In the genomic region with DNA sequence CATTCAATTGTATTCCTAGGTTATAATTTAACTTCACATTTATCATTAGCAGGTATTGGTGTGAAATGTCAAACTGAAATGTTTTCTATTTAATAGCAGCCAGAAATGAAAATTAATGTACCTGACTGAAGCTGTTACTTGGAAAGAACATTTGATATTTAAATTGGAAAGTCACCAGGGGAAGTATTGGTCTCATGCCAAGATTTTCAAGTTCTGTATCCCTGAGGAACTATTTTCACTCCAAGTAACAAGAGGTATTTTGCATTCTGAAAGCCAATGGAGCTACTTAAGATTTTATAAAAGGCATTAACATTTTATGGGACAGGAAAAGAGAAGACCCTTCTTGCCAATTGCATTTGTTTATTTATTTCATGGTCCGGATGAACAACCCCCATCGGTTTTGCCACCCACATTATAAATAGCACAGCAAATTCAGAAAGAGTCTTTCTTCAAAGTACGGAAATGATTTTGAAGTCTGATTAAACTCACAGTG, we compare ENCODE assay signal across 18 mouse cellular contexts.
DNase-seq lines count a peak whose midpoint lies in the region; ATAC-seq and TF ChIP-seq lines count a peak whose summit lies in the region.
"Had no signal": no experiment of that assay in that cellular context is flagged by ENCODE, and none has a peak within 500 bp of the region (broad histone marks: within the 10 kb centered on the region; RNA-seq: fewer than 3 reads in every experiment).

No protein-coding gene starts in this region.

- H3K9me3 ChIP-seq in forebrain, embryonic 16.5 days (ENCODE audit: control insufficient read depth, low read length) = no peaks in the 10 kb centered on the region
- no peaks in the 10 kb centered on the region for H3K9me3 ChIP-seq in forebrain, embryonic 12.5 days
- H3K9me3 ChIP-seq in limb, embryonic 14.5 days (ENCODE audit: control insufficient read depth, low read length) = no peaks in the 10 kb centered on the region
- no peaks in the 10 kb centered on the region for H3K9me3 ChIP-seq in limb, embryonic 10.5 days (replicated peaks)
- H3K9me3 ChIP-seq: embryonic facial prominence, embryonic 13.5 days; heart, embryonic 15.5 days; hindbrain, embryonic 10.5 days; intestine, embryonic 15.5 days had no signal

- no peak overlapping the region for H3K4me2 ChIP-seq in forebrain, embryonic 16.5 days (ENCODE audit: low read length)
- H3K4me2 ChIP-seq in forebrain, embryonic 12.5 days = no peak overlapping the region
- no peak overlapping the region for H3K4me2 ChIP-seq in limb, embryonic 14.5 days (replicated peaks; ENCODE audit: low read depth, low read length, severe bottlenecking)
- H3K4me2 ChIP-seq: embryonic facial prominence, embryonic 13.5 days; heart, embryonic 15.5 days; intestine, embryonic 15.5 days had no signal

- H3K4me3 ChIP-seq in forebrain, embryonic 16.5 days (replicated peaks; ENCODE audit: low read length) = no peak overlapping the region
- no peak overlapping the region for H3K4me3 ChIP-seq in forebrain, embryonic 12.5 days (replicated peaks)
- no peak overlapping the region for H3K4me3 ChIP-seq in limb, embryonic 14.5 days (replicated peaks; ENCODE audit: low read length)
- no peak overlapping the region for H3K4me3 ChIP-seq in limb, embryonic 10.5 days
- H3K4me3 ChIP-seq: embryonic facial prominence, embryonic 13.5 days; gastrocnemius, adult 2 months; heart, adult 2 months; heart, embryonic 15.5 days; hindbrain, embryonic 10.5 days; intestine, embryonic 15.5 days had no signal

- no peaks in the 10 kb centered on the region for H3K4me1 ChIP-seq in forebrain, embryonic 16.5 days (replicated peaks; ENCODE audit: control insufficient read depth, insufficient read depth, low read length)
- H3K4me1 ChIP-seq in forebrain, embryonic 12.5 days = no peaks in the 10 kb centered on the region
- no peaks in the 10 kb centered on the region for H3K4me1 ChIP-seq in limb, embryonic 14.5 days (ENCODE audit: control insufficient read depth, insufficient read depth, low read length)
- H3K4me1 ChIP-seq in limb, embryonic 10.5 days = no peaks in the 10 kb centered on the region
- H3K4me1 ChIP-seq: embryonic facial prominence, embryonic 13.5 days; heart, embryonic 15.5 days; hindbrain, embryonic 10.5 days; intestine, embryonic 15.5 days had no signal

- no peak overlapping the region for H3K27ac ChIP-seq in forebrain, embryonic 16.5 days (ENCODE audit: low read length)
- no peak overlapping the region for H3K27ac ChIP-seq in forebrain, embryonic 12.5 days
- no peak overlapping the region for H3K27ac ChIP-seq in limb, embryonic 14.5 days (replicated peaks; ENCODE audit: low read depth, low read length)
- H3K27ac ChIP-seq in limb, embryonic 10.5 days = no peak overlapping the region
- H3K27ac ChIP-seq: embryonic facial prominence, embryonic 13.5 days; gastrocnemius, adult 2 months; heart, adult 2 months; heart, embryonic 15.5 days; hindbrain, embryonic 10.5 days; intestine, embryonic 15.5 days; macrophage had no signal

- 29% methylated on average over 3 of the region's 3 CpGs for WGBS in forebrain, embryonic 16.5 days
- 77% methylated on average over 3 of the region's 3 CpGs for WGBS in forebrain, embryonic 12.5 days
- 44% methylated on average over 3 of the region's 3 CpGs for WGBS in limb, embryonic 14.5 days
- WGBS in limb, embryonic 10.5 days = 83% methylated on average over 3 of the region's 3 CpGs

- H3K27me3 ChIP-seq in forebrain, embryonic 16.5 days (replicated peaks; ENCODE audit: control insufficient read depth, insufficient read depth, low read length) = no peaks in the 10 kb centered on the region
- no peaks in the 10 kb centered on the region for H3K27me3 ChIP-seq in forebrain, embryonic 12.5 days
- no peaks in the 10 kb centered on the region for H3K27me3 ChIP-seq in limb, embryonic 14.5 days (ENCODE audit: control insufficient read depth, insufficient read depth, low read length)
- H3K27me3 ChIP-seq in limb, embryonic 10.5 days (ENCODE audit: low read depth, poor library complexity, severe bottlenecking) = no peaks in the 10 kb centered on the region
- H3K27me3 ChIP-seq: embryonic facial prominence, embryonic 13.5 days; heart, embryonic 15.5 days; intestine, embryonic 15.5 days had no signal

- peak; percentile 55 for ATAC-seq in forebrain, embryonic 16.5 days
- ATAC-seq in forebrain, embryonic 12.5 days (ENCODE audit: low FRiP score) = no peak
- no peak for ATAC-seq in limb, embryonic 14.5 days (ENCODE audit: low FRiP score, low read depth)

- H3K36me3 ChIP-seq in forebrain, embryonic 16.5 days (ENCODE audit: control insufficient read depth, insufficient read depth) = no peaks in the 10 kb centered on the region
- no peaks in the 10 kb centered on the region for H3K36me3 ChIP-seq in forebrain, embryonic 12.5 days (replicated peaks)
- no peaks in the 10 kb centered on the region for H3K36me3 ChIP-seq in limb, embryonic 14.5 days (ENCODE audit: control insufficient read depth, insufficient read depth, low read length)
- no peaks in the 10 kb centered on the region for H3K36me3 ChIP-seq in limb, embryonic 10.5 days
- H3K36me3 ChIP-seq: embryonic facial prominence, embryonic 13.5 days; heart, embryonic 15.5 days; hindbrain, embryonic 10.5 days; intestine, embryonic 15.5 days had no signal

- intact Hi-C loops in heart, postnatal 25 days (cut with DNase I) = no loop called here

- TF ChIP-seq POLR2A in limb, embryonic 14.5 days (IDR thresholded peaks at IDR 0.05; ENCODE audit: borderline replicate concordance, extremely low read depth, insufficient read depth, insufficient read length) = no peak

- H3K9ac ChIP-seq in forebrain, embryonic 16.5 days (replicated peaks; ENCODE audit: low read depth, low read length) = no peak overlapping the region
- no peak overlapping the region for H3K9ac ChIP-seq in forebrain, embryonic 12.5 days
- no peak overlapping the region for H3K9ac ChIP-seq in limb, embryonic 14.5 days (ENCODE audit: low read depth, low read length, severe bottlenecking)
- H3K9ac ChIP-seq: embryonic facial prominence, embryonic 13.5 days; heart, embryonic 15.5 days; intestine, embryonic 15.5 days had no signal

- DNase-seq in limb, embryonic 14.5 days (ENCODE audit: low spot score) = peak; percentile 22
- DNase-seq in limb, embryonic 10.5 days (ENCODE audit: low spot score) = no peak
- DNase-seq in adipocyte (ENCODE audit: low spot score) = peak; percentile 8
- peak; percentile 47 for DNase-seq in fat pad, adult 2 months (ENCODE audit: extremely low read depth, low read depth, low spot score)
- DNase-seq in heart, postnatal 25 days (ENCODE audit: low spot score) = no peak
- DNase-seq in spleen, postnatal 4 days (ENCODE audit: low spot score in 2 of 2) = no peak
- DNase-seq: gastrocnemius, adult 2 months; heart, adult 2 months; liver; lung, adult 2 months; thymus, postnatal 4 days had no signal

Comparison
In these comparisons a context has a peak if more than half of its experiments do, and no peak if none do; other contexts are left out.
1. DNase-seq: peak in limb, embryonic 14.5 days (single experiment), adipocyte (single experiment) and fat pad, adult 2 months (single experiment); none in limb, embryonic 10.5 days (single experiment), heart, postnatal 25 days (single experiment) and spleen, postnatal 4 days (0 of 2).